Mouse (Mus musculus): ENCODE data around the gene Ccdc57. TPM values are rescaled to one million over a fixed set of nuclear protein-coding genes. Genes with fewer than 3 reads are reported as not detected.
A peak's percentile ranks its signal among the peaks of the same experiment; 100 is the strongest.

The Ccdc57 gene
- polyA plus RNA-seq, 1 experiment, result 2.0 TPM

- Histone ChIP-seq H3K4me3 (replicated peaks) (peak overlapping the region; percentile 69), H3K4me1 (peaks cover 96% of the 10 kb centered on the region), H3K9me3 (no peaks in the 10 kb centered on the region), H3K36me3 (replicated peaks; ENCODE audit: low read length) (peaks cover 100% of the 10 kb centered on the region), H3K27me3 (replicated peaks) (no peaks in the 10 kb centered on the region)
- TF ChIP-seq GATA1 (IDR thresholded peaks at IDR 0.05; ENCODE audit: borderline replicate concordance, low read length) (no peak), FLI1 (IDR thresholded peaks at IDR 0.05; ENCODE audit: low read length) (no peak)
Observed at GRCm38 (mm10) chr11:120964195-120965157, 31.8 kb upstream of the Ccdc57 start.

- Histone ChIP-seq H3K9me3 (no peaks in the 10 kb centered on the region), H3K36me3 (replicated peaks; ENCODE audit: low read length) (peaks cover 100% of the 10 kb centered on the region), H3K4me1 (peaks cover 100% of the 10 kb centered on the region), H3K4me3 (replicated peaks) (no peak overlapping the region), H3K27me3 (replicated peaks) (no peaks in the 10 kb centered on the region)
- TF ChIP-seq GATA1 (IDR thresholded peaks at IDR 0.05; ENCODE audit: borderline replicate concordance, low read length) (no peak), FLI1 (IDR thresholded peaks at IDR 0.05; ENCODE audit: low read length) (no peak)
Observed at GRCm38 (mm10) chr11:120962909-120963308, 30.2 kb upstream of the Ccdc57 start.

GRCm38 (mm10) chr11:120962050-120962771 is 29.5 kb upstream of the Ccdc57 start:
- Histone ChIP-seq H3K9me3 (no peaks in the 10 kb centered on the region), H3K27me3 (replicated peaks) (no peaks in the 10 kb centered on the region), H3K4me3 (replicated peaks) (no peak overlapping the region), H3K4me1 (peaks cover 100% of the 10 kb centered on the region), H3K36me3 (replicated peaks; ENCODE audit: low read length) (peaks cover 100% of the 10 kb centered on the region)
- TF ChIP-seq FLI1 (IDR thresholded peaks at IDR 0.05; ENCODE audit: low read length) (no peak), GATA1 (IDR thresholded peaks at IDR 0.05; ENCODE audit: borderline replicate concordance, low read length) (no peak)

- Histone ChIP-seq H3K27me3 (replicated peaks) (no peaks in the 10 kb centered on the region), H3K4me3 (replicated peaks) (no peak overlapping the region), H3K4me1 (peaks cover 100% of the 10 kb centered on the region), H3K9me3 (no peaks in the 10 kb centered on the region), H3K36me3 (replicated peaks; ENCODE audit: low read length) (peaks cover 100% of the 10 kb centered on the region)
- TF ChIP-seq FLI1 (IDR thresholded peaks at IDR 0.05; ENCODE audit: low read length) (no peak), GATA1 (IDR thresholded peaks at IDR 0.05; ENCODE audit: borderline replicate concordance, low read length) (no peak)
Observed at GRCm38 (mm10) chr11:120961594-120961993, 28.9 kb upstream of the Ccdc57 start.

GRCm38 (mm10) chr11:120960248-120960647 is 27.6 kb upstream of the Ccdc57 start:
- peaks cover 100% of the 10 kb centered on the region for H3K4me1 ChIP-seq
- no peaks in the 10 kb centered on the region for H3K27me3 ChIP-seq (replicated peaks)
- H3K4me3 ChIP-seq (replicated peaks), result no peak overlapping the region
- H3K36me3 ChIP-seq (replicated peaks; ENCODE audit: low read length), result peaks cover 100% of the 10 kb centered on the region
- no peaks in the 10 kb centered on the region for H3K9me3 ChIP-seq
- no peak for TF ChIP-seq GATA1 (IDR thresholded peaks at IDR 0.05; ENCODE audit: borderline replicate concordance, low read length)
- TF ChIP-seq FLI1 (IDR thresholded peaks at IDR 0.05; ENCODE audit: low read length), result no peak

GRCm38 (mm10) chr11:120959564-120959963 is 26.9 kb upstream of the Ccdc57 start:
- peaks cover 100% of the 10 kb centered on the region for H3K36me3 ChIP-seq (replicated peaks; ENCODE audit: low read length)
- no peaks in the 10 kb centered on the region for H3K9me3 ChIP-seq
- TF ChIP-seq GATA1 (IDR thresholded peaks at IDR 0.05; ENCODE audit: borderline replicate concordance, low read length) (no peak), FLI1 (IDR thresholded peaks at IDR 0.05; ENCODE audit: low read length) (no peak)
- H3K27me3 ChIP-seq (replicated peaks), result no peaks in the 10 kb centered on the region
- peaks cover 100% of the 10 kb centered on the region for H3K4me1 ChIP-seq
- peak overlapping the region; percentile 76 for H3K4me3 ChIP-seq (replicated peaks)

GRCm38 (mm10) chr11:120959066-120959465 is 26.4 kb upstream of the Ccdc57 start:
- H3K4me3 ChIP-seq (replicated peaks), result peak overlapping the region; percentile 76
- peaks cover 100% of the 10 kb centered on the region for H3K4me1 ChIP-seq
- no peaks in the 10 kb centered on the region for H3K27me3 ChIP-seq (replicated peaks)
- H3K9me3 ChIP-seq, result no peaks in the 10 kb centered on the region
- TF ChIP-seq FLI1 (IDR thresholded peaks at IDR 0.05; ENCODE audit: low read length) (no peak), GATA1 (IDR thresholded peaks at IDR 0.05; ENCODE audit: borderline replicate concordance, low read length) (no peak)
- peaks cover 100% of the 10 kb centered on the region for H3K36me3 ChIP-seq (replicated peaks; ENCODE audit: low read length)

- Histone ChIP-seq H3K4me1 (peaks cover 98% of the 10 kb centered on the region), H3K27me3 (replicated peaks) (no peaks in the 10 kb centered on the region), H3K9me3 (no peaks in the 10 kb centered on the region), H3K4me3 (replicated peaks) (peak overlapping the region; percentile 42), H3K36me3 (replicated peaks; ENCODE audit: low read length) (peaks cover 98% of the 10 kb centered on the region)
- no peak for TF ChIP-seq GATA1 (IDR thresholded peaks at IDR 0.05; ENCODE audit: borderline replicate concordance, low read length)
Observed at GRCm38 (mm10) chr11:120957731-120958257, 25.1 kb upstream of the Ccdc57 start.

- Histone ChIP-seq H3K36me3 (replicated peaks; ENCODE audit: low read length) (peaks cover 98% of the 10 kb centered on the region), H3K4me1 (peaks cover 98% of the 10 kb centered on the region), H3K9me3 (no peaks in the 10 kb centered on the region), H3K27me3 (replicated peaks) (no peaks in the 10 kb centered on the region), H3K4me3 (replicated peaks) (peak overlapping the region; percentile 70)
- TF ChIP-seq FLI1 (IDR thresholded peaks at IDR 0.05; ENCODE audit: low read length) (no peak), GATA1 (IDR thresholded peaks at IDR 0.05; ENCODE audit: borderline replicate concordance, low read length) (no peak)
Observed at GRCm38 (mm10) chr11:120957052-120957451, 24.4 kb upstream of the Ccdc57 start.
